Mouse (Mus musculus): ENCODE results near the gene Wdr93.
A peak's percentile ranks its signal among the peaks of the same experiment; 100 is the strongest.
"Not testable (repeated sequence)": the region's sequence is repeated elsewhere in the genome, so short reads cannot be mapped to it uniquely, and the experiment has no call there.

Wdr93 gene

DNA sequence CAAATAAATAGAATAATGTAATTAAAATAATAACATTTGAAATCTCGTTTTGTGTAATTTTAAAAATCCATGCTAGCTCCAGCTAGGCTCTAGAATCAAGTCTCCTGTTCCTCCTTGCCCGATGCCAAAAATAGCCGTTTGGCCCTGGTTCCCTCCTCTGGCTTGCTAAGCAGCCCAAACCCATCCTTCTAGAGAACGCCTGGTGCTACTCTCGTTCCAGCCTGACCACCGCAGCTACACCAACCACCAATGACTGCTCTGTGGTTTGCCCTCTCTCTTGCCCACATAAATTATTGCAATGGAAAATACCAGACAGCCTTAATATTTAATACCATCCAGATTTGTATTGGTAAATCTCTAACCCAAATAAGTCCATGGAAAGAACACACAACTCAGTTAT is 4.7 kb downstream of the Wdr93 start:
- no peak for DNase-seq (ENCODE audit: extremely low read depth, low read depth, low spot score)

DNA sequence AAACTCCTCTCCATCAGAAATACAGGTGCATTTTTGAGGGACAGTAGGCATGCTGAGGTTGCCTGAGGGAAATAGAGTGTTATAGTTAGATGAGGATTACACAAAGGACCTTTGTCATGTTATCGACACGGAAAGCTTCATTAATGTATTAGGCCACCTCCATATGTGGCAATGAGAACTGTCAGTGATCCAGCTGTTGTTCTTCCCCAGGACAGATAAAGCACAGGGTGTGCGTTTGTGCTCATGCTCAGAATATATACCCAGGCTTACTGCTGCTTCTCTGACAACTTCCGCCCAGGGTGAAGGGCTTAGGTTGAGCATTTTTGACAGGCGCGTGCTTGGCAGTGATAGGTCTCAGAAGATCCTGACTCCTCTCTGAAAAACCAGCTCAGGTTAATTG is 6.5 kb downstream of the Wdr93 start:
- DNase-seq (ENCODE audit: extremely low read depth, low read depth, low spot score) = peak; percentile 88

DNA sequence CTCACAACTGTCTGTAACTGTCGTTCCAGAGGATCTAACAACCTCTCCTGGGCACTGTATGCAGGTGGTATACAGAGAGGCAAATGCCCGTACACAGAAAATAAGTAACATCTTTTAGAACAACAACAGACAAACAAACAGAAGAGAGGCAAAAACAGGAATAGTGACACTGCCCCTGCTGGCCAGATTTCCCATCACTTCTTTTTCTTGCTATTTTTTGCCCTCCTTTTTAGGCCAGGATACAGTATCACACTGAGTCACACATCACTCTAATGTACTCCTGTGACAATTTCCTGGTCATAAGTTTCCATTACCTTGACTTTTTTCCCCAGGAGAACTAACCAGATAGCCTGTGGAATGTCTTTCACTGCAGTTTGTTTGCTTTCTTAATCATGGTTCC is 13.4 kb downstream of the Wdr93 start:
- DNase-seq (ENCODE audit: extremely low read depth, low read depth, low spot score) = no peak

DNA sequence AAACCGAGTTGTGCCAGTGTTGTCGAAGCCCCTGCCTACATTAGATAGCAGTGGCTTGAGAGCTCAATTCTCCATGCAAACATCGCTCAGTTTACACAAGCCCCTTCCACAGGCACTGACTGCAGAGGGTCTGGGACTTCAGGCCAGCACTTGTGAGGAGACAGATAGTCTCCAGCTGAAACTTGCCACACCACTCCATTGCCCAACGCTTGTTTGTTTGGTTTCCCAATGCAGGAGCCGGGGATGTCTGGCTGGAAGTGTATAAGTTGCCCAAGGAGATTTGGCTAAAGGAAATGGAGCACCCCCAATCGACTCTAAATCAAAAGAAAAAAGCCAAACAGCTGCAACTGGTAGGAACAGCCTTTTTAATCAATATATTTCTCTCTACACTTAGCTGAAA is 15.2 kb downstream of the Wdr93 start:
- peak; percentile 87 for DNase-seq (ENCODE audit: extremely low read depth, low read depth, low spot score)

DNA sequence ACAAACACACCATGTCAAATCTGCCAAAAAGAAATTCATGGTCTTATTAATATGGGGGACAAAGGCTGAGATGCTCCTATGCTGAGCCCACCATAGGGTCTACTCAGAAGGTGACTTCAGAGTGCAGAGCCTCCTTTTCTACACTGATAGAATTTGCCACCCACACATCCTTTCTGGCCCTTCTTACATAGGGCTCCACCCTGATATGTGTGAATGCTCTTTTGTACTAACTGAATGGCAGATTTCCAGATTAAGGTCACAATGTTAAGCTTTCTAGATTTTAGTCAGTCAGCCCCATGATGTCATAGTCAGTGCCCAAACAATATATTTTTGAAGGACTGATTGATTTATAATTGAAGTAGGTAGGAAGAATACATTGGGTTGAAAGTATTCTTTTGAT is 16.8 kb downstream of the Wdr93 start:
- DNase-seq (ENCODE audit: extremely low read depth, low read depth, low spot score) = peak; percentile 66

DNA sequence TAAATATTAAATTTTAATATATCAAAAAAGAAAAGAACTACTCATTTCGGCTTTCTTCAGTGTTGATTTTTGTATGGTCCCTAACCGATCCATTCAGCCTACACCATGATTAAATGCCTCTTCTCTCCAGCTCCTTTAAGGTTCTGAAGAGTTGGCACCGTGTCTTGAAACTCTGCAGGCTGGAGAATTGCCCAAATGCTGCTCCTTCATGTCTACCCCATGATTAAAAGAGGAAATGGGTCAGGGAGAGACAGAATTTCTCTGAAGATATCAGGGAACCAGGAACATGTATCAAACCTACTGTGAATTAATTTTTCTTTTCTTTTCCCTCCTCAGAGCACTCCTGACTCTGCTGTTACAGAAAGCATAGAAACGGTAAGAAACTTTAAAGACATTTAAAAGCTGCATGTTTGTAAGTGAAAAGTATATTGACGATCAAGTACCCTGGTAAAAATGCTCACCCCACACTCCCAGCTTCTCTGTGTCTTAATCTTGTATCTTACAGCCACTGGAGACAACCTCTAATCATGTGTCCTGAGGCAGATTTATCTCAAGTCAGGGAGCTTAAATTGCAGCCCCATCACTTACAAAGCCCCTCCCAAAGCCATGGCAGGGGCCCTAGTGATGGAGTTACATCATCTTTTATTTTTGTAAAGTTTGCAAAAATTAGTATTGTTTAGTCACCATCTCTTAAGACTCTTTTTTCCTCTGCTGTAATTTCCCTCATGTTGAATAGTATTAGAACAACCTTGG is 18.3 kb downstream of the Wdr93 start:
- DNase-seq (ENCODE audit: extremely low read depth, low read depth, low spot score) = no peak

DNA sequence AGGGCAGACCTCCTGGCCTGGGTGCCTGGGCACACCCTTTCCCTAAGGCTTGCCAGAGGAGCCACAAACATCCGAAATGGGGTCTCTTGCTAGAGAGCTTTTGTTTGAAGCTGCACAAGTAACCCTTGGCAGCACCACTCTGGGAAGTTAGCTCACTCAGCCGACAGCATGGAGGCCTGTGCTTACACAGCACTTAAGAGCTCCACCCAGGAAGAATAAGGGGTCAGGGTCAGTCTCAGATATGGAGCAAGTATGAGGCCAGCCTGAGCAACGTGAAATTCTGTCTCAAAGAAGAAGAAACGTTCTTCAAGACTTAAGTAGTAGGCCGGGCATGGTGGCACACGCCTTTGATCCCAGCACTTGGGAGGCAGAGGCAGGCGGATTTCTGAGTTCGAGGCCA is 19.1 kb downstream of the Wdr93 start:
- DNase-seq (ENCODE audit: extremely low read depth, low read depth, low spot score) = no peak

DNA sequence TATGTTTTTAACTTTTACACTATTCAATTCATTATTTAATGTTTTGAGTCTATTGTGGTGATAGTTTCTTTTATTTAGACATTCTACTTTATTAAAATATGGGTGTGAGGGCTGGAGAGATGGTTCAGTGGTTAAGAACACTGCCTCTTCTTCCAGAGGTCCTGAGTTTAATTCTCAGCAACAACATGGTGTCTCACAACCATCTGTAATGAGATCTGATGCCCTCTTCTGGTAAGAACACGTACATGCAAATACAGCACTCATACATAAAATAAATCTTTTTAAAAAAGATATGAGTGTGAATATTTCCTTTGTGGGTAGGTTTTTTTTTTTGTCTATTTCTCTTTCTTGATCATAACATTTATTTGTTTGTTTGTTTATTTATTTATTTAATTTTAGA is 23.0 kb downstream of the Wdr93 start:
- DNase-seq (ENCODE audit: extremely low read depth, low read depth, low spot score) = no peak

DNA sequence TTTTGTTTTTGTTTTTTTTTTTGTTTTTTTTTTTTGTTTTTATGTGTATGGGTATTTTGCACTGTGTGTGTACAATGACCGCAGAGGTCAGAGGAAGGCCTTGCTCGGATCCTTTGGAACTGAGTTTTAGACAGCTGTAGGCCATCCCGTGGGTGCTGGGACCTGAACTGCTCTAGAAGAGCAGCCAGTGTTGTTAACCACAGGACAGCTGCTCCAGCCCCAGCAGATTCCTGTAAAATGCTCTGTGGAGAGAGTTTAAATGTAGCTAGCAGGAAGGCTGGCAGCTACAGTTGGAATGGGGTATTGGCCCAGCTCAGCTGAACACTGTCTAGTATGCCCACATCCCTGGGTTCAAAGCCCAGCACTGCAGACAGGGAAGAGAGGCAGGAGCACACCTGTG is 26.7 kb downstream of the Wdr93 start:
- no peak for DNase-seq (ENCODE audit: extremely low read depth, low read depth, low spot score)

DNA sequence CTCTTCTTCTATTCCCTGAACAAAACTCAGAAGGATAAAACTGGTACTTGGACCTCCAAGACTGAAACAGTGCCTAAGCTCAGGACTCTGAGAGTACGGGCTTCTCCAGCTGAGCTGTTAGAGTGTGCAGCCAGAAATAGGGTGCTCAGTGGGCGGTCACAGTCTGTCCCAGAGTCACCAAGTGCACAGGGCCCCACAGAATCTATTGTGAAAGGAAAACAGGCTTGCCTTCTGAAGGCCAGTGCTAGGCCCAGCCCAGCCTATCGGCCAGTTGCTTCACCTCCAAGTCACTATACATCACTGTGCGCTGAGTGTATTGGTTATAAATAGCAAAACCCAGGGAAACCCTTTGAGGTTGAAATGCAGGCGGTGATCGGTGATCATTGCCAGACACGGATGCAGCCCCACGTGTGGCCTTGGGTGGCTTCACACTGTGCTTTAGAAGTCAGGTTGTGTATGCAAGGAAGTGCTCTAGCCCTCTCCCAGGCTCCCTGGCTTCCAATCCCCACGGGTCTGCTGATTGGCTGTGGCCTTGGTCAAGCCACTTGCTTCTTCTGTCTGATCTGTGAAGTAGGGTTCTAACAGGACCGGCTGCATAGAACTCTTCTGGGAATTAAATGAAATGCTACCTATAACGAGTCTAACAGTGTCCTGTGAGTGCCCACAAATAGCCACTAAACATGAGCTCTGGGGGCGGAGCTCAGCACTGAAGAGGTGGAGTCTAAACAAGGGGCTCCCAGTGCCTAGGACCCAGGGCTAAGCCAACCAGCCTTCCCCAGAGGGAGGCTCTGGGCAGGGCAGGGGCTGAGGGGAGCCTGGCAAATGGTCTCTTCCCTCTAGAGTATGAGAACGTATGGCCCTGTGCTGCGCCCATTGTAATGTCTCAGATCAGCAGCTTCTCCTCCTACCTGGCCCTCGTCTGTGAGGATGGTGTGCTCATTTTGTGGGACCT is 28.9 kb downstream of the Wdr93 start:
- DNase-seq (ENCODE audit: extremely low read depth, low read depth, low spot score) = no peak

DNA sequence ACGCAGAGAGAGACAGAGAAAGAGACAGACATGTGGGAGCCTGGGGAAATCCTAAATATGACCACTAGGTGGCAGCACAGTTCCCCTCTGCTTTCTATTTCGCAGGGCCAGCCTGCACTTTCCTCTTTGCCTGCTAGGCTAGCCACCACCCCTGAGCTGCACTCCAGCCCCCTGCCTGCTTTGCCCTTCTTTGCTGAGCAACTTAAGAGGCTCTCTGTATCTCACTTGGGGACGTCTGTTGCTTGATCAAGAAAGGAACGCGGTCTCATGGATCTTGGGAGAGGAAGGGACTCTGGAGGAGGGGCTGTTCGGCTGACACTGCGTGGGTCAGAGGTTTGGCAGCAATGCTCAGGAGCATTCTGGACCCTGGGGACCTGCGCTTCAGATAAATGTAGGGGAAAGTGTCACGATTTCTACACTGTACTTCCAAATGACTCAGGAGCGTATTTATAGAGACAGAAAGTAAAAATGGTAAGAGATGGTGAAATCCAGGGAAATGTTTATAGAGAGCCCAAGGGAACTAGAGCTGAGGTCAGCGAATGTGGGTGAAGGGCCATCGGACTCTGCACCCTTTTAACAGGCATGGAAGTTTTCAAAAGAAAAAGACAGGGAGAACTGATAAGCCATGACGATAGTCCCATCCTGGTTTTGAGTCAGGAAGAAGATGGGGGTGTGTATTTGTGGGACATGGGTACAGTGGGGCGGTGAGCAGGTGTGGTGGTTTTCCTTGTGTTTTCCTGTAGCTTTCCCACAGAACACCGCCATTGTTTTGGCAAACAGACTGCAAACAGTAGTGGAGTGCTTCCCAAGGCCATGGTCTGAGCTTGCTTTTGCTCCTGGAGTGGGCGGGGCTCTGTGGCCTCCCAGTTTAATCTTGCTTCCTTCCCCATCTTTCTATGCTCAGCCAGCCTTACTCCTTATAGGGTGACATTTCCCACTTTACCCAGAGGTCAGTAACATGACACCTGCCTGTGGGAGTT is 38.0 kb downstream of the Wdr93 start:
- no peak for DNase-seq (ENCODE audit: extremely low read depth, low read depth, low spot score)

DNA sequence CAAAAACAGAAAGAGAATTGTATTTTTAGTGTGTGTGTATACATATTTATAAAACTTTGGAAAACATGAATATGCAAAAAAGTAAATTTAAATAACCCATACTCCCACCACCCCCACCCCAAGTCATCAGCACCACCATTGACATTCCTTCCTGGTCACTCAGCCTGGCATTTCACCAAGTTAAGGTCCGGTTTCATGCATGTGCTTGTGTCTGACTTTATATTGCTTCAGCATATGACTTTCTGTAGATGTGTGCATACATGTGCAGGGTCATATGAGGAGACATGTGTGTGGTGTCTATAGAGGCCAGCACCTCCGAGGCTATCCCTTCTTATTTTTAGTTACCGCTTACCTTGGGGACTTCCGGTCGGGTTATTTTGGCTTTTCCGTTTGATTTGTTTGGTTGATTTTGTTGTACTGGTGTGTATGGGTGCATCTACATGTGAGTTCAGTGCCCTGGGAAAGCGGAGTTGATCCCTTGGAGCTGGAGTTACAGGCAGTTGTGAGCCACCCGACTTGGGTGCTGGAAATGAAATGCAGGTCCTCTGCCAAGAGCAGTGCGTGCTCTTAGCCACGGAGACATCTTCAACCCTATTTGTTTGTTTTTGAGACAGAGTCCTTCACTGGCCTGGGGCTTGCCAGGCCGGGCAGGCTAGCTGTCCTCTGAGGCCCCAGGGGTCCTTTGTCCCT is 39.0 kb downstream of the Wdr93 start:
- DNase-seq (ENCODE audit: extremely low read depth, low read depth, low spot score) = no peak

DNA sequence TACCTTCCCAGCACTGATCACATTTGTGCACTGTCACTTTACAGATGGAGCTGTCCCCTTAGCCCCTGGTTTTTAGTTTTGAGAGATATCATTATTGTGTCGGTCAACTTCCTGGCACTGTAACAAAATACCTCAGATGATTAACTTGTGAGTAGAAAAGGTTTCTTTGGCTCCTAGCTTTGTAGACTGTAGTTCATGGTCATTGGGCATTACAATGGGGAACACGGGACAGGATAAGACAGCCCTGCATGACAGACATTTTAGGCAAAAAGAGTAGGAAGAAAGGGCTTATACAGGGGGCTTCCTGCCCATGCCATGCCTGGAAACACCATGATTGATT is 39.5 kb downstream of the Wdr93 start:
- no peak for DNase-seq (ENCODE audit: extremely low read depth, low read depth, low spot score)

DNA sequence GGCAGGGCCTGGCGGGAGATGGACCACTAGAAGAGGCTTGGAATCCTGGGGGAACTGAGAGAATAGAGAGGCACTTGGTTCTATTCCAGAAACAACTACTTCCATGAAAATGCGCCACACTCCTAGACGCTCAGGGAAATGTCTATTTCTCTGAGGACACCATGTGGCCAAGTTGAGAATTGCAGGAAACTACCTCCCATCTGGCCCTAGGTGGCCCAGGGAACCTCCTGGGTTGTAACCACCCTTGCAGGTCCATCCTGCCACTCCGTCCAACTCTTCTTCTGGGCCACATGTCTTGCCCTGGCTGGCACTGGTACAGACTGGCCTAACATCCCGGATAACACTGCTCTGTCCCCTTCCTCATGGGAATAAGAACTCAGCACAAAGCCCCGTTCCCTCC is 43.3 kb downstream of the Wdr93 start:
- DNase-seq (ENCODE audit: extremely low read depth, low read depth, low spot score) = no peak

DNA sequence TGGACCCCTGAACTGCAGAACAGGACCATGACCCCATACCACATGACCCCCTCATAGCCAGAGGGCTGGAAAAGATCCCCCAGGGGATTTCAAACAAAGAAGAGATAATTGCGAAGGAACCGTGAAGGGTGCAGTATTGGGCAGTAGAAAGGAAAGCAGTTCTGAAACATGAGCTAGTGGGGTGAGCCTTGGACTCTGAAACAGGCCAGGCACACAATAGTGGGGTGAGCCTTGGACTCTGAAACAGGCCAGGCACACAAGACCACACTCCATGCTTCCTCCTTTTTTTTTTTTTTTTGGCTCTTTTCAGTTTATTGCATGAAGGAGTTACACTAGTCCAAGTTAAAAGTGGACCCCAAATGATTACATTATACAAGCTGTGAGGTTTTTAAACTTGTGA is 46.8 kb downstream of the Wdr93 start:
- not testable (repeated sequence) for DNase-seq (ENCODE audit: extremely low read depth, low read depth, low spot score)

DNA sequence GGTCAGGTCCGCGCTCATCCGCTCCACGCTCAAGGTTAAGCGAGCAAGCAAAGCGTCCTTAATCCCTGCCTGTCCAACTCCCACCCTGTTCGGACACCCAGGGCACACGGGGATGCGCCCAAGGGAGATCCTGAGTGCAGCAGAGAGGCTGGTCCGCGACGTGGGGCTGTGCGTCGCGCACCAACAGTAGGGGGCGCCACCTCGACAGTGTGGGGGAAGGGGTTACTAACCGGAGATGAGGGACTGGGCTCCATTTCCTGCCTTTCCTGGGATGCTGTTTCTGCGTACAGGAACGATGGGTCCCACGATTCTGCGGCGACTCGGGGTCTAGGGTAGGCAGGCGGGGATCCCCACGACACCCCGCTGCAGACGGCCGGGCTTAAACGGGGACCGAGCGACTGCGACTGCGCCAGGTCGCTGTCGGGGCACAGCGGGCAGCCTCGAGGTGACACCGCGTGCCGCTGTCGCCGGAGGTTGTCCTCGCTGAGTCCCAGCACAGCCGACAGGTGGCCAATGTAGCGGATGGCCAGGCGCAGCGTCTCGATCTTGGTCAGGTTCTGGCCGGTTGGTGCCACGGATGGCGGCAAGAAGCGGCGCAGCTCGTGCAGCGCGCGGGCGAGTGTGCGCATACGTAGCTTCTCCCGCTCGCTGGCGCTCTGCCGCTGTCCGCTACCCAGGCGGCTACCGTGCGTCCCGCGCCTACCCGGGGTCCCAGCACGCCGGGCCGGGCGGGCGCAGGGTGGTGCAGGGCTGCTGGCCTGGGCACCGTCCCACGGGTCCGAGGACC is 49.9 kb downstream of the Wdr93 start:
- DNase-seq (ENCODE audit: extremely low read depth, low read depth, low spot score) = no peak

DNA sequence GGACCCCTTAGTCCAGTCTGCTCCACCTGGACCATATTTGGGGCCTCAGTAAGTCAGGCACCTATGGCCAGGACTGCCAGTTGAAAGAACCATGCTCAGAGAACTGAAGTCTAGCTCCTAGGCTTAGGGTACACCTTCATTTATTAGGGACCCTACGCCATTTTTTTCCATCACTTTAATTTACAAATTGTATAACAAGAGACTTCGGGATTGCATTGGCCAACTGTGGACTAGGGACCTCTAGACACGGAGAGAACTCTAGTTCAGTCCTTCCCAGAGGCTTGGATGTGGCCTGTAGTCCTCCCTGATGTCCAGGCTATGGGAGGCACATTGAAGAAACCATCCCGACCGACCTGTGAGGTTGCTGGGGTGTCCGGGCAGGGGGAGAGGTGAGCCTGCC is 50.7 kb downstream of the Wdr93 start, which contains the start of gene Mesp1:
Mesp1 (minus strand) TSS at position 101 of the 400 bp plus-strand sequence.
- DNase-seq (ENCODE audit: extremely low read depth, low read depth, low spot score) = no peak

DNA sequence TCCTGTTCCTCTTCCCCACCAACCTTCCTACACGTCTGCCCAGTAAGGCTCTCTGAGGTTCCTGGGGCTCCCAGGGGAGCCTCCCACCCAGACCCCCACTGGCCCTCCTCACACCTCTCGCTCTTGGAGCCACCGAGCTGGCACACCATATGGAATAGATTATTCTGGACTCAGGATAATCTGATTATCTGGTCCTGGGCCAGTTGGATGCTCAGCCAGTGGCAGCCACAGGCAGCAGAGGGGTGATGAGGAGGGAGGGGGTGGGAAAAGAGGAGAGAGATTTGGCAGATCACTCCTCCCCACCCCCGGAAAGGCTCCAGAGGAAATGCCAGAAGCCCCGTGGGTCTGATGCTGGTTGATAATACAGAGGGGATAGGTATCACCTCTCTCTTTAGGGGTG is 55.6 kb downstream of the Wdr93 start:
- DNase-seq (ENCODE audit: extremely low read depth, low read depth, low spot score) = no peak

DNA sequence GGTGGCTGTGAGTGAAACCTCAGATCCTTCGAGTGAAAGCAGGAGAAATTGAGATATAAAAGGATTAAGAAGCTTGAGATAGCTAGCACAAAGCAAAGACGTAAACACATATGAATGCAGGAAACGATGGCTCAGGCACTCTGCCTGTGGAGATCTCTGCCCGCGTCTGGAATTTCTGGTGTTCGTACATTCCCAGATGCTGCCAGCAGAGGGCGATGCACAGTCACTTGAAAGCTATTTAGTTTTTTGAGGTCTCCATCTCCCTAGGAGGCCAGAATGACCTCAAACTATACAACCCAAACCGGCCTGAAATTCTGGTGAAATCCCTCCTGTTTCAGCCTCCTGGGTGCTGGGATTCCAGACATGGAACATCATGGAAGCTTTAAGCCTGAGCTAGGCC is 56.1 kb downstream of the Wdr93 start:
- no peak for DNase-seq (ENCODE audit: extremely low read depth, low read depth, low spot score)

DNA sequence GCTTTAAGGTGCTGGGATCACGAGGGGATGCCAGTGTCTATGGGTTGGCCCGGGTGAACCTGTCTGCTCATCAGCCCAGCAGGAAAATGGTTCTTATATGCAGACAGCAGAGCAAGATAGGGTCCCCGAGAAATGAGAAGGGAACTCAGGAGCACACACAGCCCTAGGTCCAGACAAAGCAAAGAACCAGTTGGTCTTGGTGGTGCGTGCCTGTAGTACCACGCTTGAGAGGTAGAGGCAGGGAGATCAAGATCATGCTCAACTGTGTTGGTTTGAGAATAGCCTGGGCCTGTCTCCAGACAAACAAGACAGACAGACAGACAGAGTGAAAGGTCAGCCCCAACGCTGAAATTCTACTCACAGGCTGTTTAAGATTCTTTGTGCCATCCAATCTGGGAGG is 56.5 kb downstream of the Wdr93 start:
- DNase-seq (ENCODE audit: extremely low read depth, low read depth, low spot score) = no peak
